Mouse (Mus musculus) lung, postnatal 36 days (tissue): ENCODE results near the gene Arhgef2.

Experiments used
- DNase-seq: peaks from one replicate; pipeline ENCODE4 v3.0.0; 2022; ENCODE audit warnings: mixed read lengths

Gene Arhgef2

GRCm38 (mm10) chr3:88684980-88685941 lies 79.5 kb downstream of the Arhgef2 start, which contains the start of gene Khdc4:
Gene Khdc4, plus strand, starts transcription at chr3:88685803.
- DNase-seq, result peak; percentile 98

GRCm38 (mm10) chr3:88685958-88686451 lies 80.2 kb downstream of the Arhgef2 start:
- DNase-seq, result peak; percentile 53

GRCm38 (mm10) chr3:88686734-88687611 lies 81.2 kb downstream of the Arhgef2 start:
- DNase-seq, result no peak

- no peak for DNase-seq
Observed at GRCm38 (mm10) chr3:88689079-88689478, 83.3 kb downstream of the Arhgef2 start.

- no peak for DNase-seq
Observed at GRCm38 (mm10) chr3:88695545-88695944, 89.8 kb downstream of the Arhgef2 start.
